Mouse (Mus musculus) adrenal gland, postnatal 36 days (tissue): ENCODE results near the gene Sval3. TPM values are rescaled to one million over a fixed set of nuclear protein-coding genes. Genes with fewer than 3 reads are reported as not detected.

Experiments
- DNase-seq, 2 experiments: peaks; one replicate each; pipeline ENCODE4 v3.0.0; 2021; ENCODE audit warnings: mixed read lengths in 1 of 2
- long read RNA-seq, 2 experiments: library from polyadenylated mRNA; stranded (forward); transcript quantifications; one replicate each; pipeline ENCODE4 v2.0.0; 2021; ENCODE audit warnings: borderline sequencing depth in 2 of 2
- total RNA-seq, 2 experiments: library from RNA; stranded (reverse); gene quantifications; 2 replicates each; pipeline ENCODE4 v1.2.3; 2021

Sval3 gene
- total RNA-seq: not detected
- long read RNA-seq, experiment 1: 0 reads
- long read RNA-seq, experiment 2: 0 reads

DNA sequence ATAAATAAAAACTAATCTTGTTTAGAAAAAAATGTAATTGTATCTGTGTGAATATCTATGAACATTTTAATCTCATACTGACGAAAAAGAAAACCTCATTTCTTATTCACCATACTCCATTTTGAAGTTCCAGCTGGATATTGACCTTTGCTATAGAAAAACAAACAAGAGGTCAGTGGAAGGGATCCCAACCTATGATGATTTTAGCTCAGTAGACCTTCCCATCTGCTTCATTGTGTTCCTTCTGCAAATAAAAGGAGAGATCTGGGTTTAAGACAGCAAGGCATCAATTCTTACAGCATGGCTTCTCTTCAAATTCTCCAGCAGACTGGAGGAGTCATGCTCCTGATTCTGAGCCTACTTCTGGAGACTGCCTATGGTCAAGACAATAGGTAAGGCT, at the start of gene Sval3:
Sval3 (plus strand) TSS at position 301 of the 400 bp plus-strand sequence.
- DNase-seq: no peak

DNA sequence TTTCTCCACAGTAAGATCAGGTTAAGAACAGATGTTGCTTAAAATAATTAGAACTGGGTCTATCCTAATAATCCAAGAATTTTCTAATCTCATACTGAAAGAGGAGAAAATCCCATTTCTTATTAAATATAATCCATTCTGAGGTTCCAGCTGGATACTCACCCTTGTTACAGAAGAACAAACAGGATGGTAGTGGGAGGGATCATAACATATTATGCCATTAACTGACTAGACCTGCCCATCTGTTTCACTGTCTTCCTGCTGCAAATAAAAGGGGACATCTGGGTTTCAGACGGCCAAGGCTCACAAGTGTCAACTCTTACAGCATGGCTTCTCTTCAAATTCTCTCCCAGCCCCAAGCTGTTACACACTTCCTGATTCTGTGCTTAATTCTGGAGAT, 16.6 kb upstream of the Sval3 start, which contains the start of gene Sval1:
Sval1 (plus strand) TSS at position 301 of the 400 bp plus-strand sequence.
- DNase-seq: no peak

Other genes with a start within 250 kb of the Sval3 start
- gene Olfr459, start 193.0 kb upstream of the Sval3 start, total RNA-seq: not detected
- not detected for gene Pip, start 120.6 kb upstream of the Sval3 start, total RNA-seq
- not detected for gene Sval2, start 115.2 kb upstream of the Sval3 start, total RNA-seq
- gene Sval1, start 16.5 kb upstream of the Sval3 start, total RNA-seq: not detected
- gene Sva, start 70.3 kb downstream of the Sval3 start, total RNA-seq: not detected
- not detected for gene Tas2r139, start 172.8 kb downstream of the Sval3 start, total RNA-seq
- not detected for gene Tas2r144, start 247.2 kb downstream of the Sval3 start, total RNA-seq